Mouse (Mus musculus) hindbrain, embryonic 15.5 days (tissue): Measurements from ENCODE around the gene Specc1. TPM values are rescaled to one million over a fixed set of nuclear protein-coding genes. Genes with fewer than 3 reads are reported as not detected.
A peak's percentile ranks its signal among the peaks of the same experiment; 100 is the strongest.

Experiments used
- ATAC-seq: fragments of 200-750 bp; cut with Nextera tagmentation; 2 replicates; pipeline ENCODE4 v1.8.0; 2017; ENCODE audit warnings: low read depth, moderate number of reproducible peaks, moderate TSS enrichment; ENCODE audit not compliant: low FRiP score
- H3K27ac ChIP-seq: fragments of 300-500 bp; sonication (generic); replicated peaks from 2 replicates; pipeline ENCODE4 v1.5.1; 2015; ENCODE audit warnings: mild to moderate bottlenecking, inconsistent platforms
- H3K27me3 ChIP-seq: fragments of 300-500 bp; sonication (generic); 2 replicates; pipeline ENCODE4 v1.6.1; 2015; ENCODE audit warnings: control low read depth, inconsistent platforms
- H3K36me3 ChIP-seq: fragments of 300-500 bp; sonication (generic); 2 replicates; pipeline ENCODE4 v1.6.1; 2015; ENCODE audit warnings: control low read depth, inconsistent platforms
- H3K4me1 ChIP-seq: fragments of 300-500 bp; sonication (generic); replicated peaks from 2 replicates; pipeline ENCODE4 v1.6.1; 2015; ENCODE audit warnings: control low read depth, inconsistent platforms
- H3K4me2 ChIP-seq: fragments of 300-500 bp; sonication (generic); 2 replicates; pipeline ENCODE4 v1.6.1; 2015; ENCODE audit warnings: moderate library complexity, mild to moderate bottlenecking, inconsistent platforms
- H3K4me3 ChIP-seq: fragments of 300-500 bp; sonication (generic); 2 replicates; pipeline ENCODE4 v1.5.1; 2015; ENCODE audit warnings: mild to moderate bottlenecking, inconsistent platforms
- H3K9ac ChIP-seq: fragments of 300-500 bp; sonication (generic); 2 replicates; pipeline ENCODE4 v1.6.1; 2015; ENCODE audit warnings: inconsistent platforms
- H3K9me3 ChIP-seq: fragments of 300-500 bp; sonication (generic); 2 replicates; pipeline ENCODE4 v1.6.1; 2016; ENCODE audit warnings: control low read depth, inconsistent platforms
- WGBS: fragments of 180-500 bp; shearing (Covaris S2); methylation state at CpG from one replicate; pipeline ENCODE4 v1.1.7; 2015; 5-methylcytosine and 5-hydroxymethylcytosine counted together
- polyA plus RNA-seq: library from polyadenylated mRNA; unstranded; fragments of >200 nt; fragmentation: Nextera tagmentation; extraction: Ambion mirVana; gene quantifications from 2 replicates; pipeline ENCODE4 v1.2.1, GENCODE M21; 2015

The Specc1 gene
- polyA plus RNA-seq, 1 experiment from 2014 or later = 10.2 TPM

GRCm38 (mm10) chr11:62019857-62020256 is 63.3 kb downstream of the Specc1 start:
- 75% methylated on average over 3 of the region's 3 CpGs for WGBS
- H3K9ac ChIP-seq = no peak overlapping the region
- no peaks in the 10 kb centered on the region for H3K9me3 ChIP-seq
- H3K4me2 ChIP-seq = no peak overlapping the region
- no peaks in the 10 kb centered on the region for H3K36me3 ChIP-seq
- ATAC-seq = no peak
- no peak overlapping the region for H3K4me3 ChIP-seq
- peaks cover 15% of the 10 kb centered on the region for H3K4me1 ChIP-seq
- no peak overlapping the region for H3K27ac ChIP-seq
- no peaks in the 10 kb centered on the region; the same call in 1 of the 2 replicates for H3K27me3 ChIP-seq

- H3K9me3 ChIP-seq = no peaks in the 10 kb centered on the region
- no peak for ATAC-seq
- no peaks in the 10 kb centered on the region for H3K36me3 ChIP-seq
- H3K4me1 ChIP-seq = peaks cover 15% of the 10 kb centered on the region
- WGBS = 100% methylated on average over 1 of the region's 1 CpGs
- H3K4me2 ChIP-seq = no peak overlapping the region
- H3K4me3 ChIP-seq = no peak overlapping the region
- H3K27me3 ChIP-seq = no peaks in the 10 kb centered on the region; the same call in 1 of the 2 replicates
- H3K27ac ChIP-seq = no peak overlapping the region
- no peak overlapping the region for H3K9ac ChIP-seq
Observed at GRCm38 (mm10) chr11:62020898-62021297, 64.3 kb downstream of the Specc1 start.

GRCm38 (mm10) chr11:62022105-62022504 is 65.5 kb downstream of the Specc1 start:
- 88% methylated on average over 3 of the region's 3 CpGs for WGBS
- Histone ChIP-seq H3K27ac (no peak overlapping the region), H3K4me3 (no peak overlapping the region), H3K9ac (no peak overlapping the region), H3K9me3 (no peaks in the 10 kb centered on the region), H3K4me1 (peaks cover 19% of the 10 kb centered on the region), H3K27me3 (no peaks in the 10 kb centered on the region; the same call in 1 of the 2 replicates), H3K4me2 (no peak overlapping the region), H3K36me3 (no peaks in the 10 kb centered on the region)
- no peak for ATAC-seq

GRCm38 (mm10) chr11:62022718-62023493 is 66.3 kb downstream of the Specc1 start:
- H3K4me3 ChIP-seq = no peak overlapping the region
- no peaks in the 10 kb centered on the region for H3K36me3 ChIP-seq
- H3K27ac ChIP-seq = no peak overlapping the region
- no peak for ATAC-seq
- 79% methylated on average over 8 of the region's 8 CpGs for WGBS
- H3K4me1 ChIP-seq = peaks cover 19% of the 10 kb centered on the region
- no peaks in the 10 kb centered on the region; the same call in 1 of the 2 replicates for H3K27me3 ChIP-seq
- no peak overlapping the region for H3K9ac ChIP-seq
- H3K9me3 ChIP-seq = no peaks in the 10 kb centered on the region
- no peak overlapping the region for H3K4me2 ChIP-seq

- WGBS = 82% methylated on average over 12 of the region's 12 CpGs
- H3K4me1 ChIP-seq = peaks cover 19% of the 10 kb centered on the region
- H3K4me3 ChIP-seq = no peak overlapping the region
- H3K27ac ChIP-seq = peak overlapping the region; percentile 54; the same call in 1 of the 2 replicates
- no peaks in the 10 kb centered on the region for H3K36me3 ChIP-seq
- no peak overlapping the region for H3K4me2 ChIP-seq
- H3K9ac ChIP-seq = no peak overlapping the region
- no peaks in the 10 kb centered on the region; the same call in 1 of the 2 replicates for H3K27me3 ChIP-seq
- ATAC-seq = no peak
- no peaks in the 10 kb centered on the region for H3K9me3 ChIP-seq
Observed at GRCm38 (mm10) chr11:62023494-62024233, 67.1 kb downstream of the Specc1 start.

- H3K9me3 ChIP-seq = no peaks in the 10 kb centered on the region
- H3K36me3 ChIP-seq = no peaks in the 10 kb centered on the region
- ATAC-seq = no peak
- WGBS = 31% methylated on average over 8 of the region's 8 CpGs
- no peak overlapping the region for H3K9ac ChIP-seq
- peaks cover 19% of the 10 kb centered on the region for H3K4me1 ChIP-seq
- H3K27ac ChIP-seq = peak overlapping the region; percentile 54; the same call in 1 of the 2 replicates
- no peak overlapping the region for H3K4me2 ChIP-seq
- no peaks in the 10 kb centered on the region; the same call in 1 of the 2 replicates for H3K27me3 ChIP-seq
- no peak overlapping the region for H3K4me3 ChIP-seq
Observed at GRCm38 (mm10) chr11:62024234-62024601, 67.7 kb downstream of the Specc1 start.

- no peak overlapping the region for H3K27ac ChIP-seq
- no peak overlapping the region for H3K4me2 ChIP-seq
- H3K27me3 ChIP-seq = no peaks in the 10 kb centered on the region
- H3K4me3 ChIP-seq = no peak overlapping the region
- H3K9me3 ChIP-seq = no peaks in the 10 kb centered on the region
- peaks cover 19% of the 10 kb centered on the region for H3K4me1 ChIP-seq
- no peak overlapping the region for H3K9ac ChIP-seq
- WGBS = 67% methylated on average over 5 of the region's 5 CpGs
- H3K36me3 ChIP-seq = no peaks in the 10 kb centered on the region
- no peak for ATAC-seq
Observed at GRCm38 (mm10) chr11:62024952-62025351, 68.4 kb downstream of the Specc1 start.

- ATAC-seq = no peak
- Histone ChIP-seq H3K4me2 (no peak overlapping the region), H3K9me3 (no peaks in the 10 kb centered on the region), H3K27ac (no peak overlapping the region), H3K4me1 (peaks cover 19% of the 10 kb centered on the region), H3K9ac (no peak overlapping the region), H3K36me3 (no peaks in the 10 kb centered on the region), H3K4me3 (no peak overlapping the region), H3K27me3 (no peaks in the 10 kb centered on the region)
- WGBS = 88% methylated on average over 2 of the region's 2 CpGs
Observed at GRCm38 (mm10) chr11:62025770-62026169, 69.2 kb downstream of the Specc1 start.

- Histone ChIP-seq H3K36me3 (no peaks in the 10 kb centered on the region), H3K27me3 (no peaks in the 10 kb centered on the region), H3K4me2 (no peak overlapping the region), H3K4me1 (peaks cover 19% of the 10 kb centered on the region), H3K4me3 (no peak overlapping the region), H3K9me3 (no peaks in the 10 kb centered on the region), H3K9ac (no peak overlapping the region), H3K27ac (no peak overlapping the region)
- ATAC-seq = no peak
- 62% methylated on average over 4 of the region's 4 CpGs for WGBS
Observed at GRCm38 (mm10) chr11:62026345-62026815, 69.8 kb downstream of the Specc1 start.

- H3K9me3 ChIP-seq = no peaks in the 10 kb centered on the region
- no peak overlapping the region for H3K27ac ChIP-seq
- peaks cover 19% of the 10 kb centered on the region for H3K4me1 ChIP-seq
- no peaks in the 10 kb centered on the region for H3K36me3 ChIP-seq
- no peak for ATAC-seq
- H3K9ac ChIP-seq = no peak overlapping the region
- H3K4me3 ChIP-seq = no peak overlapping the region
- H3K4me2 ChIP-seq = no peak overlapping the region
- 68% methylated on average over 6 of the region's 6 CpGs for WGBS
- H3K27me3 ChIP-seq = no peaks in the 10 kb centered on the region
Observed at GRCm38 (mm10) chr11:62027271-62027670, 70.7 kb downstream of the Specc1 start.

GRCm38 (mm10) chr11:62027705-62028104 is 71.1 kb downstream of the Specc1 start:
- Histone ChIP-seq H3K9me3 (no peaks in the 10 kb centered on the region), H3K9ac (no peak overlapping the region), H3K4me3 (no peak overlapping the region), H3K4me2 (no peak overlapping the region), H3K4me1 (peaks cover 19% of the 10 kb centered on the region), H3K27me3 (no peaks in the 10 kb centered on the region), H3K36me3 (no peaks in the 10 kb centered on the region), H3K27ac (no peak overlapping the region)
- ATAC-seq = no peak
- 64% methylated on average over 2 of the region's 2 CpGs for WGBS

- no peak overlapping the region for H3K4me2 ChIP-seq
- no peaks in the 10 kb centered on the region for H3K36me3 ChIP-seq
- peaks cover 8% of the 10 kb centered on the region for H3K4me1 ChIP-seq
- H3K9ac ChIP-seq = no peak overlapping the region
- H3K9me3 ChIP-seq = no peaks in the 10 kb centered on the region
- no peak overlapping the region for H3K4me3 ChIP-seq
- no peak for ATAC-seq
- 83% methylated on average over 9 of the region's 9 CpGs for WGBS
- H3K27me3 ChIP-seq = no peaks in the 10 kb centered on the region
- H3K27ac ChIP-seq = no peak overlapping the region
Observed at GRCm38 (mm10) chr11:62029171-62029570, 72.6 kb downstream of the Specc1 start.
